Mouse (Mus musculus) intestine, postnatal 0 days (tissue): ENCODE data around the gene Coro6. TPM values are rescaled to one million over a fixed set of nuclear protein-coding genes. Genes with fewer than 3 reads are reported as not detected.
A peak's percentile ranks its signal among the peaks of the same experiment; 100 is the strongest.

Experiments
- ATAC-seq: fragments of 200-750 bp; cut with Nextera tagmentation; 2 replicates; pipeline ENCODE4 v1.8.0; 2017; ENCODE audit warnings: mild to moderate bottlenecking, moderate TSS enrichment, moderate library complexity
- H3K27ac ChIP-seq: fragments of 300-500 bp; sonication (generic); 2 replicates; pipeline ENCODE4 v1.5.1; 2014; ENCODE audit warnings: mild to moderate bottlenecking, low read depth, low read length, moderate library complexity
- H3K27me3 ChIP-seq: fragments of 300-500 bp; sonication (generic); replicated peaks from 2 replicates; pipeline ENCODE4 v1.6.1; 2014; ENCODE audit warnings: low read length, mixed read lengths; ENCODE audit not compliant: control insufficient read depth, insufficient read depth
- H3K36me3 ChIP-seq: fragments of 300-500 bp; sonication (generic); 2 replicates; pipeline ENCODE4 v1.6.1; 2014; ENCODE audit warnings: mild to moderate bottlenecking, moderate library complexity; ENCODE audit not compliant: control insufficient read depth, insufficient read depth
- H3K4me1 ChIP-seq: fragments of 300-500 bp; sonication (generic); replicated peaks from 2 replicates; pipeline ENCODE4 v1.6.1; 2014; ENCODE audit warnings: antibody characterized with exemption, low read length, mixed read lengths; ENCODE audit not compliant: control insufficient read depth, insufficient read depth
- H3K4me2 ChIP-seq: fragments of 300-500 bp; sonication (generic); replicated peaks from 2 replicates; pipeline ENCODE4 v1.6.1; 2014; ENCODE audit warnings: low read depth, mild to moderate bottlenecking, moderate library complexity
- H3K4me3 ChIP-seq: fragments of 300-500 bp; sonication (generic); 2 replicates; pipeline ENCODE4 v1.5.1; 2014; ENCODE audit warnings: low read depth, low read length
- H3K9ac ChIP-seq: fragments of 300-500 bp; sonication (generic); 2 replicates; pipeline ENCODE4 v1.6.1; 2014; ENCODE audit warnings: mild to moderate bottlenecking, low read depth, low read length
- H3K9me3 ChIP-seq: fragments of 300-500 bp; sonication (generic); 2 replicates; pipeline ENCODE4 v1.6.1; 2016; ENCODE audit warnings: mixed run types; ENCODE audit not compliant: control insufficient read depth
- CTCF ChIP-seq: sonication (generic); IDR thresholded peaks from 2 replicates; pipeline ENCODE4 v1.5.1; 2016; ENCODE audit warnings: low read depth, mild to moderate bottlenecking, control low read depth, antibody characterized with exemption, moderate library complexity
- WGBS: fragments of 180-500 bp; shearing (Covaris S2); extraction: QIAGEN DNeasy Blood & Tissue Kit; methylation state at CpG from one replicate; pipeline ENCODE4 v1.1.7; 2014; 5-methylcytosine and 5-hydroxymethylcytosine counted together
- polyA plus RNA-seq: library from polyadenylated mRNA; unstranded; fragments of >200 nt; fragmentation: Nextera tagmentation; extraction: Ambion mirVana; gene quantifications from 2 replicates; pipeline ENCODE4 v1.2.1, GENCODE M21; 2015

Coro6 gene
- polyA plus RNA-seq, 1 experiment from 2014 or later = 0.18 TPM

- peaks cover 19% of the 10 kb centered on the region for H3K4me1 ChIP-seq
- no peak overlapping the region for H3K4me3 ChIP-seq
- no peaks in the 10 kb centered on the region for H3K9me3 ChIP-seq
- 70% methylated on average over 4 of the region's 4 CpGs for WGBS
- peaks cover 40% of the 10 kb centered on the region for H3K36me3 ChIP-seq
- no peak for TF ChIP-seq CTCF
- H3K27ac ChIP-seq = peak overlapping the region; percentile 65
- ATAC-seq = no peak
- no peak overlapping the region for H3K4me2 ChIP-seq
- H3K9ac ChIP-seq = no peak overlapping the region
- H3K27me3 ChIP-seq = no peaks in the 10 kb centered on the region
Observed at GRCm38 (mm10) chr11:77507426-77507825, 45.2 kb downstream of the Coro6 start.

- H3K27ac ChIP-seq = 0 out of 2 replicates have a peak overlapping the region, but pooled peaks have one; percentile 65
- peaks cover 16% of the 10 kb centered on the region; the same call in 1 of the 2 replicates for H3K4me1 ChIP-seq
- peak; percentile 95 for TF ChIP-seq CTCF
- no peaks in the 10 kb centered on the region for H3K27me3 ChIP-seq
- H3K4me3 ChIP-seq = peak overlapping the region; percentile 7; the same call in 1 of the 2 replicates
- peak overlapping the region; percentile 60 for H3K4me2 ChIP-seq
- WGBS = 26% methylated on average over 49 of the region's 49 CpGs
- H3K9ac ChIP-seq = no peak overlapping the region
- ATAC-seq = peak; percentile 19; the same call in 1 of the 2 replicates
- H3K9me3 ChIP-seq = no peaks in the 10 kb centered on the region
- H3K36me3 ChIP-seq = peaks cover 30% of the 10 kb centered on the region
Observed at GRCm38 (mm10) chr11:77508068-77509021, 46.1 kb downstream of the Coro6 start.

GRCm38 (mm10) chr11:77511336-77511735 is 49.1 kb downstream of the Coro6 start:
- no peak for TF ChIP-seq CTCF
- peaks cover 14% of the 10 kb centered on the region; the same call in 1 of the 2 replicates for H3K4me1 ChIP-seq
- H3K4me2 ChIP-seq = no peak overlapping the region
- H3K9me3 ChIP-seq = no peaks in the 10 kb centered on the region
- 74% methylated on average over 5 of the region's 5 CpGs for WGBS
- no peak overlapping the region for H3K9ac ChIP-seq
- H3K27ac ChIP-seq = no peak overlapping the region
- H3K36me3 ChIP-seq = peaks cover 1% of the 10 kb centered on the region; the same call in 1 of the 2 replicates
- 0 out of 2 replicates have a peak, but pooled peaks cover 3% of the 10 kb centered on the region for H3K27me3 ChIP-seq
- H3K4me3 ChIP-seq = no peak overlapping the region
- no peak for ATAC-seq

GRCm38 (mm10) chr11:77512891-77513810 is 50.9 kb downstream of the Coro6 start:
- H3K9ac ChIP-seq = peak overlapping the region; percentile 63
- H3K4me1 ChIP-seq = peaks cover 8% of the 10 kb centered on the region; the same call in 1 of the 2 replicates
- WGBS = under 1% methylated on average over 53 of the region's 84 CpGs
- peak overlapping the region; percentile 69 for H3K4me3 ChIP-seq
- peak overlapping the region; percentile 81 for H3K27ac ChIP-seq
- peak; percentile 79 for ATAC-seq
- TF ChIP-seq CTCF = no peak
- peak overlapping the region; percentile 95 for H3K4me2 ChIP-seq
- 0 out of 2 replicates have a peak, but pooled peaks cover 4% of the 10 kb centered on the region for H3K27me3 ChIP-seq
- no peaks in the 10 kb centered on the region for H3K36me3 ChIP-seq
- H3K9me3 ChIP-seq = no peaks in the 10 kb centered on the region

GRCm38 (mm10) chr11:77513811-77514170 is 51.6 kb downstream of the Coro6 start:
- Histone ChIP-seq H3K36me3 (no peaks in the 10 kb centered on the region), H3K9me3 (no peaks in the 10 kb centered on the region), H3K4me3 (peak overlapping the region; percentile 69), H3K9ac (peak overlapping the region; percentile 42; the same call in 1 of the 2 replicates), H3K27me3 (0 out of 2 replicates have a peak, but pooled peaks cover 4% of the 10 kb centered on the region), H3K27ac (peak overlapping the region; percentile 60), H3K4me2 (peak overlapping the region; percentile 95), H3K4me1 (peaks cover 8% of the 10 kb centered on the region; the same call in 1 of the 2 replicates)
- no peak for TF ChIP-seq CTCF
- WGBS = 19% methylated on average over 10 of the region's 10 CpGs
- no peak for ATAC-seq
